Mouse (Mus musculus): ENCODE results near the gene Ubr4.

GRCm38 (mm10) chr4:139481400-139481799, 129.0 kb downstream of the Ubr4 start:
- no peak for TF ChIP-seq CTCF (IDR thresholded peaks at IDR 0.05; ENCODE audit: extremely low read depth, insufficient read depth, low read length)
- no peak for TF ChIP-seq POLR2A (IDR thresholded peaks at IDR 0.05; ENCODE audit: extremely low read depth, insufficient read depth, low read length)

All from cortical plate, adult 2 months (tissue).